Mouse (Mus musculus): ENCODE results near the gene Vmn2r76. TPM values are rescaled to one million over a fixed set of nuclear protein-coding genes. Genes with fewer than 3 reads are reported as not detected.
"Not testable (repeated sequence)": the region's sequence is repeated elsewhere in the genome, so short reads cannot be mapped to it uniquely, and the experiment has no call there.

The Vmn2r76 gene
- polyA plus RNA-seq (2012) = 0.01 TPM in 1 of 2 replicates, not detected in the other

- Histone ChIP-seq H3K36me3 (ENCODE audit: control insufficient read depth) (no peaks in the 10 kb centered on the region), H3K4me1 (ENCODE audit: control insufficient read depth) (no peaks in the 10 kb centered on the region), H3K4me3 (replicated peaks) (no peak within 1 kb of the TSS), H3K27me3 (ENCODE audit: control insufficient read depth) (no peaks in the 10 kb centered on the region), H3K9me3 (ENCODE audit: control insufficient read depth, low read length) (no peaks in the 10 kb centered on the region)
- TF ChIP-seq TAL1 (IDR thresholded peaks at IDR 0.05; ENCODE audit: low read length) (no peak), GATA1 (IDR thresholded peaks at IDR 0.05; ENCODE audit: low read length) (no peak)
These were observed at the start of gene Vmn2r76 for GRCm38 (mm10) chr7:86246208-86246607. Gene Vmn2r76, minus strand, starts transcription at chr7:86246308.

GRCm38 (mm10) chr7:86277072-86277471 is 31.0 kb upstream of the Vmn2r76 start, which contains the start of gene Olfr310:
Gene Olfr310, minus strand, starts transcription at chr7:86277172.
- Histone ChIP-seq H3K36me3 (ENCODE audit: control insufficient read depth) (no peaks in the 10 kb centered on the region), H3K9me3 (ENCODE audit: control insufficient read depth, low read length) (no peaks in the 10 kb centered on the region), H3K4me1 (ENCODE audit: control insufficient read depth) (no peaks in the 10 kb centered on the region), H3K4me3 (replicated peaks) (no peak within 1 kb of the TSS), H3K27me3 (ENCODE audit: control insufficient read depth) (no peaks in the 10 kb centered on the region)
- TF ChIP-seq GATA1 (IDR thresholded peaks at IDR 0.05; ENCODE audit: low read length) (no peak), TAL1 (IDR thresholded peaks at IDR 0.05; ENCODE audit: low read length) (no peak)

GRCm38 (mm10) chr7:86211345-86211744 is 34.8 kb downstream of the Vmn2r76 start:
- TF ChIP-seq GATA1 (IDR thresholded peaks at IDR 0.05; ENCODE audit: low read length) (no peak), TAL1 (IDR thresholded peaks at IDR 0.05; ENCODE audit: low read length) (no peak)

GRCm38 (mm10) chr7:86171678-86172077 is 74.4 kb downstream of the Vmn2r76 start, which contains the start of gene Vmn2r75:
Gene Vmn2r75, minus strand, starts transcription at chr7:86171778.
- not testable (repeated sequence) for H3K27me3 ChIP-seq (ENCODE audit: control insufficient read depth)

More at GRCm38 (mm10) chr7:86211345-86211744, 34.8 kb downstream of the Vmn2r76 start:
- Histone ChIP-seq H3K4me3 (replicated peaks) (no peak overlapping the region), H3K27me3 (ENCODE audit: control insufficient read depth) (no peaks in the 10 kb centered on the region), H3K36me3 (ENCODE audit: control insufficient read depth) (no peaks in the 10 kb centered on the region), H3K4me1 (ENCODE audit: control insufficient read depth) (no peaks in the 10 kb centered on the region), H3K9me3 (ENCODE audit: control insufficient read depth, low read length) (peaks cover 2% of the 10 kb centered on the region; the same call in 1 of the 2 replicates)

More at GRCm38 (mm10) chr7:86171678-86172077, 74.4 kb downstream of the Vmn2r76 start, which contains the start of gene Vmn2r75:
- H3K4me1 ChIP-seq (ENCODE audit: control insufficient read depth); H3K36me3 ChIP-seq (ENCODE audit: control insufficient read depth); H3K4me3 ChIP-seq (replicated peaks); H3K9me3 ChIP-seq (ENCODE audit: control insufficient read depth, low read length): not testable (repeated sequence)

Other genes with a start within 250 kb of the Vmn2r76 start
- gene Vmn2r75, start 74.5 kb downstream of the Vmn2r76 start, polyA plus RNA-seq (2012) = not detected in 2 replicates
- not detected in 2 replicates for gene Olfr310, start 30.9 kb upstream of the Vmn2r76 start, polyA plus RNA-seq (2012)
- gene Olfr309, start 67.4 kb upstream of the Vmn2r76 start, polyA plus RNA-seq (2012) = not detected in 2 replicates
- not detected in 2 replicates for gene Olfr308, start 79.3 kb upstream of the Vmn2r76 start, polyA plus RNA-seq (2012)
- gene Olfr307, start 91.3 kb upstream of the Vmn2r76 start, polyA plus RNA-seq (2012) = 0.08 TPM in 1 of 2 replicates, not detected in the other
- gene Olfr305, start 120.6 kb upstream of the Vmn2r76 start, polyA plus RNA-seq (2012) = not detected in 2 replicates
- gene Olfr304, start 140.3 kb upstream of the Vmn2r76 start, polyA plus RNA-seq (2012) = not detected in 2 replicates
- 0.01 TPM in 1 of 2 replicates, not detected in the other for gene Olfr303, start 151.5 kb upstream of the Vmn2r76 start, polyA plus RNA-seq (2012)
- gene Olfr301, start 157.5 kb upstream of the Vmn2r76 start, polyA plus RNA-seq (2012) = not detected in 2 replicates
- gene Olfr299, start 213.6 kb upstream of the Vmn2r76 start, polyA plus RNA-seq (2012) = not detected in 2 replicates
- not detected in 2 replicates for gene Olfr298, start 246.2 kb upstream of the Vmn2r76 start, polyA plus RNA-seq (2012)

Measured in erythroblast, embryonic 14.5 days (primary cell).